Mouse (Mus musculus) lung, postnatal 36 days (tissue): ENCODE results near the gene Peak1.
A peak's percentile ranks its signal among the peaks of the same experiment; 100 is the strongest.

Source experiments
- DNase-seq: peaks from one replicate; pipeline ENCODE4 v3.0.0; 2022; ENCODE audit warnings: mixed read lengths

The Peak1 gene

DNA sequence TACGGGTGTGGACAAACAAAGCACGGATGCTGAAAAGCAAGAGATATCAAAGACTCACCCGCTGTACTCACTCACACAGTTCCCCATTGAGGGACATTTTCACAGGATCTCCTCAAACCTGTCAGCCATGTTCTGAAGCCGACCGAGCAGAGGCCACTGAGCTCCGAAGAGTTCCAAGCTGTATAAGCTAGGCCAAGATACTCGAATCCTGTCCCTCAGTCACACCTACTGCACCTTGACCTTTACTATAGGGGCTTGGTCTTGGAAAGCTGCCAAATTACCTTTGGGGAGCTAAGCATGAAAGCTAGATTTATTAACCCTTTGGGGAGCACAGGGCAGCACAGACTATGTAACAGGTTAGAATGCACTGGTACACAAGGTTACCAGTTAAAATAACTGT, 174.0 kb downstream of the Peak1 start:
- DNase-seq = no peak

- DNase-seq = no peak
Measured at GRCm38 (mm10) chr9:56242686-56243085, 175.2 kb downstream of the Peak1 start.

GRCm38 (mm10) chr9:56241076-56241475, 176.8 kb downstream of the Peak1 start:
- DNase-seq = no peak

GRCm38 (mm10) chr9:56235871-56236298, 182.0 kb downstream of the Peak1 start:
- DNase-seq = no peak

DNA sequence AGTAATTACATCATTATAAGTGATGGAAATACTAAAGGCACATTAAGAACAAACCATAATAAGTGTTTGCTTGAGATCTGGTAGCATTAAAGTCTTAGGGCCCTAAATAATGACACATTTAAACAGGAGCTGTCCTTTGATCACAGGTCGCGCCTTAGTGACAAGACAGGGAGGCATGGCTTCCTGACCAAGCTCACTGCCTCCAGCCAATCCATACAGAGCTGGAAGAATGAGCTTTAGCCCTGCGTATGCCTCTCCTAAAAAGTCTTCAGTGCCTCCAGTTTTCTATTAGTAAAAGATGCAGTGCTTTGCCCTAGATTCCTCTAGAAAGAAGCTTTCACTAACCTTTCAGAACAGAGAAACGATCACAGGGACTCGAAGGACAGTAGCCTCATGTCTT, 182.6 kb downstream of the Peak1 start:
- DNase-seq = no peak

GRCm38 (mm10) chr9:56234561-56234960, 183.3 kb downstream of the Peak1 start:
- DNase-seq = no peak

GRCm38 (mm10) chr9:56233316-56233715, 184.6 kb downstream of the Peak1 start:
- no peak for DNase-seq

DNA sequence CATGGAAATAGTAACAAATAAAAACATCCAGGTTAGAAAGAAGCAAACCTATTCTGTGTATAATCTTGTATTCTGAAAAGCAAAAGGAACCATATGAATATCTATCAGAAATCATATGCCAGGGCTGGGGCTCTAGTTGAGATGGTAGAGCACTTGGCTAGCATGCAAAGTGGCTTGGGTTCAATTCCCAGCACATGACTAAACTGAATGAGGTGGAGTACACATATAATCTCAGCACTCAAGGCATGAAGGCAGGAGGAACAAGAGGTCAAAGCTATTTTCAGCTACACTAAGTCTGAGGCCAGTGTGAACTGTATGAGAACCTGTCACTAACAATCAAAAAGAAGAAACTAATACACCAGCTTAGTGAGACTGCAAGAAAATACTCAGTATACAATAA, 187.0 kb downstream of the Peak1 start:
- no peak for DNase-seq

DNA sequence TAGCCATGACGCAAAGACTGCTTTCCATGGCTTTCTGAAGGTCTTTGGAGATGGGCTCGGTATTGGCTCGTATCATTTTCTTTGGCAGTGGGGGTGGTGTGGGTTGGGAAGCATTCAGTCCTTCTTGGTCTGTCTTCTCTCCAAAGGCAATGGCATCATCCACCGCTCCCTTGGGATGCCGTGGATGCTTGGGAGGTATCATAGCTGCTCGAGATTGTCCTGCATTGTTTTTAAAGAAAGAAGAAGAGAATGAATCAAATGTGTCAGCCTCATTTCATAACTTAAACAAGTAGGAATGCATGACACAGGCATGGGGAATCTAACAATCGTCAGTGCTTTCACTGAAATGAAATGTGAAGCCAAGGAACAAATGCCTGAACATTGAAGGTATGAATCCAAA, 190.2 kb downstream of the Peak1 start:
- DNase-seq = no peak

DNA sequence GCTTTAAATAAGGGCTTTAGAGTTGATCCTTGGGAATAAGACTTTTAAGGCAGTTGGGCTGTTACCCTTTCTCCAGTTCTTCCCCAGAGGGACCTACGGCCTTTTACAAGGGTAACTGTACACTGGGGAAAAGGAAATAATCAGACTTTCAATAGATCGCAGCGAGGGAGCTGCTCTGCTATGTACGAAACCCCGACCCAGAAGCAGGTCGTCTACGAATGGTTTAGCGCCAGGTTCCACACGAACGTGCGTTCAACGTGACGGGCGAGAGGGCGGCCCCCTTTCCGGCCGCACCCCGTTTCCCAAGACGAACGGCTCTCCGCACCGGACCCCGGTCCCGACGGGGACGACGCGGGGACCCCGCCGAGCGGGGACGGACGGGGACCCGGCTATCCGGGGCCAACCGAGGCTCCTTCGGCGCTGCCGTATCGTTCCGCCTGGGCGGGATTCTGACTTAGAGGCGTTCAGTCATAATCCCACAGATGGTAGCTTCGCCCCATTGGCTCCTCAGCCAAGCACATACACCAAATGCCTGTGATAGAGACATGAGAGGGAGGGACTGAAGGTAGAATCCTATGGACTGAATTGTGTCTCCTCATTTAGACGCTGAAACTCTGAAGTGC, 194.3 kb downstream of the Peak1 start:
- peak; percentile 77 for DNase-seq

DNA sequence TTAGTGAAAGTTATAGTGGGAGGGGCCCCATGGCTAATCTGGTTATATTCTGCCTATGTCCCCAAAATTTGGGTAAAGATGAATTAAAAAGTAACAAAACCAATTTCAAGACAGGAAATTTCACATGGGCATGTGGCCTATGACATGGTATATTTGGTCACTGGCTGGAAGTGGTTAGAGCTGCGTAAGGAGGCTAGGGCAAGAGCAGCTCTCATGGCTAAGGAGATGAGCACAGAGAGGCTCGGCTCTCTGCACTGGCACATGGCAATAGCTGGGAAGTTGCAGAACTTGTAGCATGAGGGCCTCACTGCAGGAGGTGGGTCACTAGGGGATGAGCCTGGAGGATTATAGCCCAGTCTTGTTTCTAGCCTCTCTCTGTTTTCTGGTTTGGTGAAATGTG, 199.0 kb downstream of the Peak1 start:
- DNase-seq = no peak

- no peak for DNase-seq
Measured at GRCm38 (mm10) chr9:56218043-56218442, 199.8 kb downstream of the Peak1 start.

DNA sequence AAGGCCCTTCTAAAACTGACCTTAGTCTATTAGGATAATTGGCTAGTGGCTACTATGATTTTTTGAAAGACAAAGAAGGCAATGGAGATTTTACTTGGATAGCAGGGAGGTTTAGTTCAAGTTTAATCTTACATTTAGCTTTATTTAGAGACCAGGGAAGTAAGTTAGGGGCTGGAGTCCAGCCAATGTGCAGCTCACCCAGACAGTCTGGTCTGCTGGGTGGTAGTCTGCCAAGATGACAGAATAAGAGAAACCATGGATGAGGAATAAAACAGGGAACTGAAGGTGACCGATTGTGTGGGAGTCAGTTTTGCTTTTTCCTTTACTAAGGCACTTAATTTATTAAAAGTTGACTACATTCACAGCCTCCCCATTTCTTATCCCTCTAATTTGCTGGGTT, 200.5 kb downstream of the Peak1 start:
- no peak for DNase-seq

GRCm38 (mm10) chr9:56213451-56214291, 204.2 kb downstream of the Peak1 start:
- peak; percentile 72 for DNase-seq

- DNase-seq = no peak
Measured at GRCm38 (mm10) chr9:56208817-56209216, 209.1 kb downstream of the Peak1 start.

DNA sequence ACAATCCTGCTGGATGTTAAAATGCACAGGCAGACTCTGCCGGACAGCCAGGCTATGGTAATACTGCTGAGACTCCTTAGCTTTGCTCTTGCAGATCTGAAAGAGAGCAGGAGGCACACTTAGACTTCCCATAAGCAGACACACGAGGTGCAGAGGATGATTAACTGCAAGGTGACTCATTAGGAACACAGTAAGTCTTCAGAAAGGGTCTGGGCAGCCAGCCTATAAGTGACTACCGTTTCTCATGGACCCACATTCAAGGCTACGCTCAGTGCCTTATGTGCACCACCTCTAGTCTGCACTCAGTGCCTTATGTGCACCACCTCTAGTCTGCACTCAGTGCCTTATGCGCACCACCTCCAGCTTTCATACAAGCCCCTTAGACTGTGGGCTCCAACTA, 210.4 kb downstream of the Peak1 start:
- DNase-seq = no peak

DNA sequence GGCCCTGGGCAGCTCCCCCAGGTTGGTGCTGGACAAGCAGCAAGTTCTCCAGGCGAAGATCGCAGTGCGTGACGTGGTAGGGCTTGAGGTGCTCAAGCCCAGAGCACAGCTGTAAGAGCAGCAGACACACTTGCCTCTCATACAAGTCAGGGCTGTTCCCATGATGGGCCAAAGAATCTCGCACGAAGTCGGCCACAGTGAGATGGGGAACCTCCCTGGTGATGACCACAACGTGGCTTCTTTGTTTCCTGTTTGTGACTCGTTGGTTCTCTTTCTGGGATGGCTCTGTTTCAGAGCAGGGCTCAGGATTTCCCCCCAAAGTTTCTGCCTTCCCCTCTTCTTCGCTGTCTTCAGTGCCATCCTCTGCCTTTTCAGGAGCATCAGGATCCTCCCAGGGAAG, 210.8 kb downstream of the Peak1 start:
- no peak for DNase-seq

DNA sequence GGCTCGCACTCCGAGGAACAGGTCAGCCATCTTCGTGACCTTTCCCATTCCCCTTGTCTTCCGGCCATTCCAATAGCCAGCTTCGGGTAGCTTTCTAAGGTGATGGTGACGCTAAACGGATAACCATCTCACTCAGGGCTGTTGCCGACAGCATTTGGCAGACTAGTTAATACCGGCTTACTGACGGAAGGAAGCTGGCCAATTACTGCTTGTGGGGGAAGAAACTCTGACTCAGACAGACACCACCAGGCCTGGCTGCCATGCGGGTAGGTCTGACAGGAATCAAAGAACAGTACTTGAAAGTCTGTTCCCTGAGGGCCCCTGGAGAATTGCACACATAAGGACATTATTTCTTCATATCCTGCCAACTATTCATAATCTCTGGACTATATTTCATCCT, 212.5 kb downstream of the Peak1 start:
- DNase-seq = no peak

DNA sequence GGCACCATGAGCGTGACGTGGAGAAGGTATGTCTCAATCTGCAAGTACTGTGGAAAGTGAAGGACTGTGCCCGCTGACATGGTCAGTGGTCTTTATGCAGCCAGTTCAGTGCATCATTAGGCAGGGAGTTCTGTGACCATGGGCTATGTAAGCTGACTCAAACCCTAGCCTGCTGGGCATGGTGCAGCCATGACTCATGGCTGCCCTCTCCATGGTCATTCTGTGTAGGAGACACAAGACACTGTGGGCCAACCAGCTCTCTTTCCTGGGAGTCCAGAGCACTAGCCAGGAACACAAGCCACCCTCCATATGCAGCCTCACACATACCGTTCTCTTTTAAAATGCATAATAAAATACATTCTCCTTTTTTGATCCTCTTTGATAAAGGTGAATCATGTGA, 213.6 kb downstream of the Peak1 start:
- no peak for DNase-seq

GRCm38 (mm10) chr9:56200645-56201314, 217.1 kb downstream of the Peak1 start:
- peak; percentile 86 for DNase-seq

GRCm38 (mm10) chr9:56200200-56200599, 217.7 kb downstream of the Peak1 start:
- no peak for DNase-seq

- no peak for DNase-seq
Measured at GRCm38 (mm10) chr9:56196921-56197320, 220.9 kb downstream of the Peak1 start.

- no peak for DNase-seq
Measured at GRCm38 (mm10) chr9:56195193-56195592, 222.7 kb downstream of the Peak1 start.
